Mouse (Mus musculus) thymus, adult 2 months (tissue): ENCODE data around the gene Serf2. TPM values are rescaled to one million over a fixed set of nuclear protein-coding genes. Genes with fewer than 3 reads are reported as not detected.
"Not testable (repeated sequence)": the region's sequence is repeated elsewhere in the genome, so short reads cannot be mapped to it uniquely, and the experiment has no call there.

Experiments
- DNase-seq: peaks from one replicate; pipeline ENCODE4 v3.0.0; 2021
- H3K27ac ChIP-seq: fragments of 200-500 bp; 2 replicates; pipeline ENCODE4 v1.5.1; 2012; ENCODE audit warnings: low read length, control low read depth; ENCODE audit not compliant: control insufficient read depth, insufficient read depth
- H3K27me3 ChIP-seq: fragments of 200-500 bp; 2 replicates; pipeline ENCODE4 v1.6.1; 2012; ENCODE audit warnings: mild to moderate bottlenecking, low read length, moderate library complexity, mixed read lengths; ENCODE audit not compliant: control insufficient read depth, insufficient read depth
- H3K36me3 ChIP-seq: fragments of 200-500 bp; 2 replicates; pipeline ENCODE4 v1.6.1; 2012; ENCODE audit warnings: mild to moderate bottlenecking, low read length, moderate library complexity; ENCODE audit not compliant: control insufficient read depth, insufficient read depth
- H3K4me1 ChIP-seq: fragments of 200-500 bp; replicated peaks from 2 replicates; pipeline ENCODE4 v1.6.1; 2012; ENCODE audit warnings: low read length; ENCODE audit not compliant: control insufficient read depth, insufficient read depth
- H3K4me3 ChIP-seq: fragments of 200-500 bp; 2 replicates; pipeline ENCODE4 v1.5.1; 2012; ENCODE audit warnings: mild to moderate bottlenecking, low read length, control low read depth, moderate library complexity; ENCODE audit not compliant: control insufficient read depth, insufficient read depth
- CTCF ChIP-seq: fragments of 200-500 bp; IDR thresholded peaks from 2 replicates; pipeline ENCODE4 v1.5.1; 2012; ENCODE audit warnings: mild to moderate bottlenecking, control low read depth, low read length, moderate library complexity, borderline replicate concordance; ENCODE audit not compliant: control insufficient read depth, poor library complexity, insufficient read depth; ENCODE audit errors: extremely low read depth
- POLR2A ChIP-seq: fragments of 200-500 bp; IDR thresholded peaks from 2 replicates; pipeline ENCODE4 v1.6.1; 2012; ENCODE audit warnings: mild to moderate bottlenecking, low read length, control low read depth, moderate library complexity; ENCODE audit not compliant: control insufficient read depth, poor library complexity, insufficient read depth; ENCODE audit errors: extremely low read depth
- WGBS: fragments of 180-500 bp; shearing (Covaris S2); methylation state at CpG from one replicate; pipeline ENCODE4 v1.1.7; 2018; 5-methylcytosine and 5-hydroxymethylcytosine counted together
- polyA plus RNA-seq: library from polyadenylated mRNA; depleted of rRNA; stranded (reverse); fragments of >200 nt; gene quantifications from 2 replicates; pipeline ENCODE4 v1.2.3, GENCODE M21; 2012

Serf2 gene
- polyA plus RNA-seq, 1 experiment: 498 TPM

DNA sequence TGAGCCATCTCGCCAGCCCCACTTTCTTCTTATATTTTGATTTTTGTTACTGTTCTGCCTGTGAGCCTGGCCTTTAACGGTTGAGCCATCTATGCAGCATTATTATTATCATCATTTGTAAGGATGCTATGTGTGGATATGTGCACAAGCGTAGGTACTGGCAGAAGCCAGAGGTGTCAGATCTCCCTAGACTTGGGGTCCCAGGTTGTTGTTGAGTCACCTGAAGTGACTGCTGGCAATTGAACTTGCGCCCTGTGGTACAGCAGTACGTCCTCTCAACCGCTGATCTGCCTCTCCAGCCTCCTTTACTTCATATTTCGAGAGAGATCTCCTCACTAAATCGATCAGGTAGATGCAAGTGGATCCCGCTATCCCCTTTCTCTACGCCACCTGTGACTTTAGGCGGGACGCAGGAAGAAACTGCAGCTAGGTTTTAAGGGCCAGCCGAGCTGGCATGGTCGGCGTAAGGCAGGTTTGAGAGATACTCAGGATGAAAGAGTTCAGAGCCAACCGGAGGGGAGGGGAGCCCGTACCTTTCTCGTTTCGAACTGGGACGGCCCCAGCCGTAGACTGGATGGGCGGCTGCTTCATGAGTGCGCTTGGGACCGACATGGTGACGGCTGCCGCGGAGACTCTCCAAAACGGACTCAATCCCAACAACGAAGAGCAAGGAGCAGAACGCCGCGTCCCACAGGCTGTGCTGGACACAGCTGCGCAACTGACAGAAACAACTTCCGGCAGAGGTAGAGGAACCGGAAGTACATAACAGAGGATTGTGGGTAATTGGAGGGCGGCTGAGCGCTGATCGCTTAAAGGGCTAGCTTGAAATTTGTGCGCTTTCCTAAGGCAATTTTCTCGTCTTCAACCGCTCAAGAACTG, 24.5 kb downstream of the Serf2 start, which contains the start of gene Mfap1b:
TSS of gene Mfap1b (minus strand) at position 767 of the 879 bp plus-strand sequence.
- WGBS: 5% methylated on average over 41 of the region's 41 CpGs
- H3K27ac ChIP-seq, H3K4me1 ChIP-seq, H3K27me3 ChIP-seq, H3K36me3 ChIP-seq: not testable (repeated sequence)
- TF ChIP-seq POLR2A: peak; percentile 56; the same call in 1 of the 2 replicates
- DNase-seq: peak; percentile 77
- H3K4me3 ChIP-seq: peak within 1 kb of the TSS; percentile 60

DNA sequence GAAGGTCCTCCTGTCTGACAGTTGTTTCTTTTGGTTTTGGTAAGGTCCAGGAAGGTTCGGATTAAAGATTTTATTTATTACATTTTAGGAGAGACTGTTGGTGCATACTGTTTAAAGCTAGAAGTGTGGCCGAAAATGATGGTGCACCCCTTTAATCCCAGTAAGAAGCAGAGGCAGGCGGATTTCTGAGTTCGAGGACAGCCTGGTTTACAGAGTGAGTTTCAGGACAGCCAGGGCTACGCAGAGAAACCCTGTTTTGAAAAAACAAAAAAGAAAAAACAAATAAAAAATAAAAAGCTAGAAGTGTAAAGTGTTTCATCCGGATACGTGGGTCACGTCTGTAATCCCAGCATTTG, 25.2 kb downstream of the Serf2 start:
- H3K27ac ChIP-seq: no peak overlapping the region
- H3K27me3 ChIP-seq: no peaks in the 10 kb centered on the region
- DNase-seq: no peak
- H3K36me3 ChIP-seq: no peaks in the 10 kb centered on the region
- no peak for TF ChIP-seq CTCF
- TF ChIP-seq POLR2A: no peak
- H3K4me1 ChIP-seq: no peaks in the 10 kb centered on the region
- 29% methylated on average over 8 of the region's 8 CpGs for WGBS
- H3K4me3 ChIP-seq: peak overlapping the region; percentile 60

DNA sequence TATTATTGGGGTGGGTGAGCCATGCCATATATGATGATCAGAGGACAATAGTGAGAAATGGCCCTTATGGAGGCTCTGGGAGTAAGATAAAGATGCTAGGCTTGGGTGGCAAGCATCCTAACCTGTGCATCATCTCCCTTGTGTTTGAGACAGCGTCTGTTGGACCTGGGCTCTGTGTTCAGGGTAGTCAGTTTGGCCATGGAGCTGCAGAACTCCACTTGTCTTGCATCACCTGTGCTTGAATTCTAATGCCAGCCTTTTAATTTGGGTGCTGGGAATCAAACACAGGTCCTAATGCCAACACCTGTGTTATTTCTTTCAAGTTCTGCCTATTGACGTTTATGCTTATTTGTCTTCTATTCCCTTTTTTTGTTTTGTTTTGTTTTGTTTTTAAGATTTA, 26.3 kb downstream of the Serf2 start:
- WGBS: 96% methylated on average over 2 of the region's 2 CpGs
- not testable (repeated sequence) for H3K27ac ChIP-seq, H3K36me3 ChIP-seq, DNase-seq, H3K4me3 ChIP-seq, H3K27me3 ChIP-seq, H3K4me1 ChIP-seq

DNA sequence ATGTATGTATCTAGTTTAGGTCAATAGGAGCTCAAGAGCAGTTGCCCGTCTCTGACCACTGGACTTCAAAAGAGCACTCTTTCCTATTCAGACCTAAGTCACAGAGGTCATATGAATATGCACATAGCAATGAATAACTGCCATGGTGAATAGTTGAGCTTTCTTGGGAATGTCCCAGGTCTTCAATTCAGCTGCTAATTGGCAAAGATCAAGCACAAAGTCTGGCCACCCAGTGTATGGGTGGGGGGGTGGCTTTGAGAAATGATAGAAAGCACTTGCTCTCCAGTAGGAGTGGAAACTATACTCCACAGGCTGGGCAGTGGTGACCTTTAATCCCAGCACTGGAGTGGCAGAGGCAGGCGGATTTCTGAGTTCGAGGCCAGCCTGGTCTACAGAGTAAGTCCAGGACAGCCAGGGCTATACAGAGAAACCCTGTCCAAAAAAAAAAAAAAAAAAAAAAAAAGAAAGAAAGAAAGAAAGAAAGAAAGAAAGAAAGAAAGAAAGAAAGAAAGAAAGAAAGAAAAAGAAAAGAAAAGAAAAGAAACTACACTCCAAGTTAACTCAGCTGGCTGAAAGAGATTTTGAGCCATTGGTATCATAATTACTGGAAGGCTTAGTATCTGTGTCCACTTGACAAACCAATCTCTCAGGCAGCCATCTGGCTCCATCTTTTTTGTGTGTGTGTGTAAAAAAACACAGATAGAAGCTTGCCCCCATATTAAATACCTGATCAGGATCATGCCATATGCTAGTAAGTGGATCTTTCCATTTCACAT, 28.7 kb downstream of the Serf2 start:
- H3K27ac ChIP-seq: no peak overlapping the region
- no peak for DNase-seq
- H3K4me3 ChIP-seq: no peak overlapping the region
- no peaks in the 10 kb centered on the region for H3K27me3 ChIP-seq
- WGBS: 97% methylated on average over 3 of the region's 3 CpGs
- TF ChIP-seq POLR2A (no peak), CTCF (no peak)
- no peaks in the 10 kb centered on the region for H3K4me1 ChIP-seq
- H3K36me3 ChIP-seq: no peaks in the 10 kb centered on the region

DNA sequence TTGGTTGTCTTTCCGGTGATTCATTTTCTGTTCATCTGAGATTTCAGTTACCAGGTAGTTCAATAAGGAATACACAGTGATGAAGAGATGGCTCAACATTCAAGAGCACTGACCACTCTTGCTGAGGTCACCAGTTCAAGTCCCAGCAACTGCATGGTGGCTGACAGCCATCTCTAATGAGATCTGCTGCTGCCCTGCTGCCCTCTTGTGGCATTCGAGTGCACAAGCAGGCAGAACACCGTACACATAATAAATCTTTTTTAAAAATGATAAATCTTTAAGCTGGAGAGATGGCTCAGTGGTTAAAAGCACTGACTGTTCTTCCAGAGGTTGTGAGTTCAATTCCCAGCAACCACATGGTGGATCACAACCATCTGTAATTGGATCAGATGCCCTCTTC, 31.5 kb downstream of the Serf2 start:
- WGBS: 46% methylated on average over 3 of the region's 3 CpGs
- Histone ChIP-seq H3K4me3 (no peak overlapping the region), H3K27ac (no peak overlapping the region), H3K36me3 (no peaks in the 10 kb centered on the region), H3K4me1 (no peaks in the 10 kb centered on the region), H3K27me3 (no peaks in the 10 kb centered on the region)
- TF ChIP-seq CTCF (no peak), POLR2A (no peak)
- DNase-seq: peak; percentile 43

DNA sequence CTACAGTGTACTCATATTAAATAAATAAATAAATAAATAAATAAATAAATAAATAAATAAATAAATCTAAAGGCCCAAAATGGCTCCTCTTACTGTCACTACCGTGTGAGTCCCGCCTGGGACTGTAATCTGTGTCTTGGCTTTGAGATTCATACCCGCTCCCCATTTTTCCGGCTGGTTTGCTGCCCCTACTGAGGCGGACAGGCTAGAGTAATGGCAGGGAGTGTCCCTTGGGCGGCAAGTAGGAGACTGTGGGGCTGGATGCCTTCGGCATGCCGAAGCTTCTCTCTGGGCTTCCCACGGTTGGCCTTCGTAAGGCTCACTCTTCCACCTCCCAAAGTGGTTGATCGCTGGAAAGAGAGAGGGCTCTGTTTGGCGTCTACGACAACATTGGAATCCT, 31.9 kb downstream of the Serf2 start:
- WGBS: 91% methylated on average over 13 of the region's 13 CpGs

DNA sequence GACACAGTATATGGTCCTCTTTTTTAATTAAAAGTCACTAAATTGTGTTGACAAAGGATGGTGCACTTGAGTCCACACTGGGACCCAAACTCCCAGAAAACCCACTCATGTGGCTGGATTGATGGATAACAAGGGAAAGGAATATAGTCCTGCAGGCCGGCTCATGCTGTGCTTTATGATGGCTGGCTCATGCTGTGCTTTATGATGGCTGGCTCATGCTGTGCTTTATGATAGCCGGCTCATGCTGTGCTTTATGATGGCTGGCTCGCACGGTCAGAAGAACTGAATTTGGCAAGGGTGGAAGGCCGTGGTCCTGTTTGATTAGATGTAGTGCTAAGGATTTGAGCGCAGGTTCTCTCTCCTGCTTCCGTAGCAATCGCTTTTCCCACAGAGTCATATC, 34.6 kb downstream of the Serf2 start:
- Histone ChIP-seq H3K4me1 (no peaks in the 10 kb centered on the region), H3K27me3 (no peaks in the 10 kb centered on the region), H3K4me3 (no peak overlapping the region), H3K36me3 (no peaks in the 10 kb centered on the region), H3K27ac (no peak overlapping the region)
- no peak for DNase-seq
- WGBS: 92% methylated on average over 8 of the region's 8 CpGs
- TF ChIP-seq POLR2A (no peak), CTCF (no peak)

More for the DNA sequence above, 31.9 kb downstream of the Serf2 start:
- not testable (repeated sequence) for H3K36me3 ChIP-seq, H3K4me1 ChIP-seq, DNase-seq, H3K4me3 ChIP-seq, H3K27ac ChIP-seq, H3K27me3 ChIP-seq

DNA sequence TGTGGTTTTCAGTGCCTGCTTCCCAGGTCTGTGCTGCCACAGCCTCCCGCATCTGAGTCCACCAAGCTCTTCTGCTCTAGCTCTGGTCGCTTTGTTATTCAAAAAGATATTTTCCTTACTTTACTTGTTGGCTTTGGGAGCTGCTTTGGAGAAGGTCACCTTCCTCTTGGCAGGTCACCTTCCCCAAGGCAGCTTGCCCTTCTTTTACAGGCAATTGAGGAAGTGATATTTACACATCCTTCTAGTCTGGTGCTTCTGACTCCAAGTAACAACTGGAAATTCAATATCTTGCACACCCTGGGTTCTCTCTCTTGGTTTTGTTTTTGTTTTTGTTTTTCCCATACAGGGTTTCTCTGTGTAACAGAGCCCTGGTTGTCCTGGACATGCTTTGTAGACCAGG, 35.4 kb downstream of the Serf2 start:
- not testable (repeated sequence) for DNase-seq, H3K27ac ChIP-seq, H3K27me3 ChIP-seq, H3K4me1 ChIP-seq, H3K4me3 ChIP-seq, H3K36me3 ChIP-seq
- 89% methylated on average over 2 of the region's 2 CpGs for WGBS

DNA sequence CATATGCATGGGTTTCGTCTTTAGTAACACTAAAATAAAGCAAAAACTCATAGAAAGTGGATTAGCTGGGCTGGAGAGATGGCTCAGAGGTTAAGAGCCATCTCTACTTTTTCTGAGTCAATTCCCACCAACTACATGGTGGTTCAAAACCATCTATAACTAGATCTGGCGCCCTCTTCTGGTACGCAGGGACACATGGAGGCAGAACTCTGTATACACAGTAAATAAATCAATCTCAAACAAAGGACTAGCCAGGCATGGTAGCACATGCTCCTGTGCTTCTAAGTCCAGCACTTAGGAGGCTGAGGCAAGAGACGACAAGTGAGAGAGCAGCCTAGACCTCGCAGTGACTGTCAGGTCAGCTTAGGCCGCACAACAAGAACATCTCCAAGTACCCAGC, 52.6 kb downstream of the Serf2 start:
- not testable (repeated sequence) for DNase-seq, H3K4me3 ChIP-seq, H3K4me1 ChIP-seq, H3K36me3 ChIP-seq, H3K27me3 ChIP-seq, H3K27ac ChIP-seq
- 92% methylated on average over 2 of the region's 6 CpGs for WGBS
